Mouse (Mus musculus): ENCODE data around the gene Aatk. TPM values are rescaled to one million over a fixed set of nuclear protein-coding genes. Genes with fewer than 3 reads are reported as not detected.

Aatk gene
- polyA plus RNA-seq, 1 experiment from 2014 or later: 4.2 TPM

- H3K4me2 ChIP-seq (ENCODE audit: low read length): no peak overlapping the region
- 72% methylated on average over 8 of the region's 8 CpGs for WGBS
- H3K9ac ChIP-seq (ENCODE audit: low read length): no peak overlapping the region
- ATAC-seq (replicated peaks; ENCODE audit: low FRiP score, low TSS enrichment, low read depth) (no peak), DNase-seq (ENCODE audit: low spot score) (no peak)
- no peak overlapping the region for H3K4me3 ChIP-seq (ENCODE audit: low read depth, low read length)
- H3K27me3 ChIP-seq (replicated peaks; ENCODE audit: control insufficient read depth, insufficient read depth, low read length): no peaks in the 10 kb centered on the region
- no peak overlapping the region for H3K27ac ChIP-seq (ENCODE audit: low read depth)
- H3K36me3 ChIP-seq (ENCODE audit: control insufficient read depth, insufficient read depth, low read length): no peaks in the 10 kb centered on the region
- no peaks in the 10 kb centered on the region for H3K9me3 ChIP-seq (ENCODE audit: control insufficient read depth, low read length)
- H3K4me1 ChIP-seq (replicated peaks; ENCODE audit: control insufficient read depth, insufficient read depth, low read length): no peaks in the 10 kb centered on the region
Measured at GRCm38 (mm10) chr11:120022216-120022615, 24.8 kb downstream of the Aatk start.

GRCm38 (mm10) chr11:120021367-120021766 lies 25.6 kb downstream of the Aatk start:
- ATAC-seq (replicated peaks; ENCODE audit: low FRiP score, low TSS enrichment, low read depth): no peak
- Histone ChIP-seq H3K4me2 (ENCODE audit: low read length) (no peak overlapping the region), H3K27ac (ENCODE audit: low read depth) (no peak overlapping the region), H3K9ac (ENCODE audit: low read length) (no peak overlapping the region), H3K4me1 (replicated peaks; ENCODE audit: control insufficient read depth, insufficient read depth, low read length) (no peaks in the 10 kb centered on the region), H3K9me3 (ENCODE audit: control insufficient read depth, low read length) (no peaks in the 10 kb centered on the region), H3K27me3 (replicated peaks; ENCODE audit: control insufficient read depth, insufficient read depth, low read length) (no peaks in the 10 kb centered on the region), H3K4me3 (ENCODE audit: low read depth, low read length) (no peak overlapping the region), H3K36me3 (ENCODE audit: control insufficient read depth, insufficient read depth, low read length) (no peaks in the 10 kb centered on the region)
- no peak for DNase-seq (ENCODE audit: low spot score)
- WGBS: 90% methylated on average over 16 of the region's 16 CpGs

GRCm38 (mm10) chr11:120019542-120020440 lies 27.2 kb downstream of the Aatk start:
- WGBS: 69% methylated on average over 23 of the region's 23 CpGs
- Histone ChIP-seq H3K27ac (ENCODE audit: low read depth) (no peak overlapping the region), H3K4me1 (replicated peaks; ENCODE audit: control insufficient read depth, insufficient read depth, low read length) (no peaks in the 10 kb centered on the region), H3K27me3 (replicated peaks; ENCODE audit: control insufficient read depth, insufficient read depth, low read length) (no peaks in the 10 kb centered on the region), H3K36me3 (ENCODE audit: control insufficient read depth, insufficient read depth, low read length) (no peaks in the 10 kb centered on the region), H3K9me3 (ENCODE audit: control insufficient read depth, low read length) (no peaks in the 10 kb centered on the region), H3K9ac (ENCODE audit: low read length) (no peak overlapping the region), H3K4me2 (ENCODE audit: low read length) (no peak overlapping the region), H3K4me3 (ENCODE audit: low read depth, low read length) (no peak overlapping the region)
- DNase-seq (ENCODE audit: low spot score) (no peak), ATAC-seq (replicated peaks; ENCODE audit: low FRiP score, low TSS enrichment, low read depth) (no peak)

- Histone ChIP-seq H3K36me3 (ENCODE audit: control insufficient read depth, insufficient read depth, low read length) (no peaks in the 10 kb centered on the region), H3K27ac (ENCODE audit: low read depth) (no peak overlapping the region), H3K4me3 (ENCODE audit: low read depth, low read length) (no peak overlapping the region), H3K9ac (ENCODE audit: low read length) (no peak overlapping the region), H3K4me1 (replicated peaks; ENCODE audit: control insufficient read depth, insufficient read depth, low read length) (peaks cover 5% of the 10 kb centered on the region; the same call in 1 of the 2 replicates), H3K27me3 (replicated peaks; ENCODE audit: control insufficient read depth, insufficient read depth, low read length) (no peaks in the 10 kb centered on the region), H3K9me3 (ENCODE audit: control insufficient read depth, low read length) (no peaks in the 10 kb centered on the region), H3K4me2 (ENCODE audit: low read length) (no peak overlapping the region)
- 86% methylated on average over 8 of the region's 8 CpGs for WGBS
- DNase-seq (ENCODE audit: low spot score) (no peak), ATAC-seq (replicated peaks; ENCODE audit: low FRiP score, low TSS enrichment, low read depth) (no peak)
Measured at GRCm38 (mm10) chr11:120017011-120017410, 30.0 kb downstream of the Aatk start.

- Histone ChIP-seq H3K4me2 (ENCODE audit: low read length) (no peak overlapping the region), H3K27me3 (replicated peaks; ENCODE audit: control insufficient read depth, insufficient read depth, low read length) (no peaks in the 10 kb centered on the region), H3K36me3 (ENCODE audit: control insufficient read depth, insufficient read depth, low read length) (no peaks in the 10 kb centered on the region), H3K9me3 (ENCODE audit: control insufficient read depth, low read length) (no peaks in the 10 kb centered on the region), H3K4me3 (ENCODE audit: low read depth, low read length) (no peak overlapping the region), H3K9ac (ENCODE audit: low read length) (no peak overlapping the region), H3K4me1 (replicated peaks; ENCODE audit: control insufficient read depth, insufficient read depth, low read length) (peaks cover 5% of the 10 kb centered on the region; the same call in 1 of the 2 replicates), H3K27ac (ENCODE audit: low read depth) (no peak overlapping the region)
- 80% methylated on average over 4 of the region's 4 CpGs for WGBS
- no peak for ATAC-seq (replicated peaks; ENCODE audit: low FRiP score, low TSS enrichment, low read depth)
- DNase-seq (ENCODE audit: low spot score): no peak
Measured at GRCm38 (mm10) chr11:120014758-120015157, 32.2 kb downstream of the Aatk start.

GRCm38 (mm10) chr11:120013174-120013711 lies 33.7 kb downstream of the Aatk start:
- Histone ChIP-seq H3K27me3 (replicated peaks; ENCODE audit: control insufficient read depth, insufficient read depth, low read length) (no peaks in the 10 kb centered on the region), H3K9ac (ENCODE audit: low read length) (peak overlapping the region; percentile 27; the same call in 1 of the 2 replicates), H3K27ac (ENCODE audit: low read depth) (0 out of 2 replicates have a peak overlapping the region, but pooled peaks have one; percentile 2), H3K36me3 (ENCODE audit: control insufficient read depth, insufficient read depth, low read length) (no peaks in the 10 kb centered on the region), H3K4me3 (ENCODE audit: low read depth, low read length) (peak overlapping the region; percentile 21), H3K4me2 (ENCODE audit: low read length) (peak overlapping the region; percentile 54), H3K9me3 (ENCODE audit: control insufficient read depth, low read length) (no peaks in the 10 kb centered on the region), H3K4me1 (replicated peaks; ENCODE audit: control insufficient read depth, insufficient read depth, low read length) (peaks cover 5% of the 10 kb centered on the region; the same call in 1 of the 2 replicates)
- 11% methylated on average over 21 of the region's 21 CpGs for WGBS
- peak; percentile 63 for ATAC-seq (replicated peaks; ENCODE audit: low FRiP score, low TSS enrichment, low read depth)
- peak; percentile 91 for DNase-seq (ENCODE audit: low spot score)

GRCm38 (mm10) chr11:120012702-120013101 lies 34.3 kb downstream of the Aatk start:
- ATAC-seq (replicated peaks; ENCODE audit: low FRiP score, low TSS enrichment, low read depth): no peak
- WGBS: 90% methylated on average over 13 of the region's 13 CpGs

GRCm38 (mm10) chr11:120011761-120012560 lies 35.0 kb downstream of the Aatk start:
- ATAC-seq (replicated peaks; ENCODE audit: low FRiP score, low TSS enrichment, low read depth): no peak
- H3K4me3 ChIP-seq (ENCODE audit: low read depth, low read length): no peak overlapping the region
- 51% methylated on average over 43 of the region's 43 CpGs for WGBS

More at GRCm38 (mm10) chr11:120012702-120013101, 34.3 kb downstream of the Aatk start:
- DNase-seq (ENCODE audit: low spot score): no peak
- Histone ChIP-seq H3K9ac (ENCODE audit: low read length) (no peak overlapping the region), H3K27me3 (replicated peaks; ENCODE audit: control insufficient read depth, insufficient read depth, low read length) (no peaks in the 10 kb centered on the region), H3K9me3 (ENCODE audit: control insufficient read depth, low read length) (no peaks in the 10 kb centered on the region), H3K4me3 (ENCODE audit: low read depth, low read length) (no peak overlapping the region), H3K4me2 (ENCODE audit: low read length) (no peak overlapping the region), H3K27ac (ENCODE audit: low read depth) (no peak overlapping the region), H3K36me3 (ENCODE audit: control insufficient read depth, insufficient read depth, low read length) (no peaks in the 10 kb centered on the region), H3K4me1 (replicated peaks; ENCODE audit: control insufficient read depth, insufficient read depth, low read length) (peaks cover 5% of the 10 kb centered on the region; the same call in 1 of the 2 replicates)

More at GRCm38 (mm10) chr11:120011761-120012560, 35.0 kb downstream of the Aatk start:
- H3K4me2 ChIP-seq (ENCODE audit: low read length): peak overlapping the region; percentile 22
- H3K9ac ChIP-seq (ENCODE audit: low read length): no peak overlapping the region
- no peaks in the 10 kb centered on the region for H3K36me3 ChIP-seq (ENCODE audit: control insufficient read depth, insufficient read depth, low read length)
- no peaks in the 10 kb centered on the region for H3K27me3 ChIP-seq (replicated peaks; ENCODE audit: control insufficient read depth, insufficient read depth, low read length)
- H3K27ac ChIP-seq (ENCODE audit: low read depth): no peak overlapping the region
- H3K4me1 ChIP-seq (replicated peaks; ENCODE audit: control insufficient read depth, insufficient read depth, low read length): peaks cover 5% of the 10 kb centered on the region; the same call in 1 of the 2 replicates
- no peaks in the 10 kb centered on the region for H3K9me3 ChIP-seq (ENCODE audit: control insufficient read depth, low read length)
- no peak for DNase-seq (ENCODE audit: low spot score)

Data from intestine, embryonic 14.5 days (tissue).